Comparison of ENCODE assay signal across 15 mouse cellular contexts in genomic region chr6:120917975-120918374, GRCm38 (mm10).
"Had no signal": no experiment of that assay in that cellular context is flagged by ENCODE, and none has a peak within 500 bp of the region (broad histone marks: within the 10 kb centered on the region; RNA-seq: fewer than 3 reads in every experiment).

No protein-coding gene starts in this region.

- DNase-seq: kidney, postnatal 10 days; kidney, postnatal 4 days; liver; lung, adult 2 months; lung, postnatal 4 days; right cerebral cortex, postnatal 14 days; thymus, adult 2 months; thymus, postnatal 25 days had no signal

- H3K27ac ChIP-seq: layer of hippocampus, adult 2 months; limb, embryonic 12.5 days; liver, embryonic 14.5 days; midbrain, embryonic 15.5 days; neural tube, embryonic 12.5 days; stomach, embryonic 15.5 days had no signal

- H3K4me3 ChIP-seq: limb, embryonic 12.5 days; midbrain, embryonic 15.5 days; neural tube, embryonic 12.5 days had no signal

- ATAC-seq: lung, postnatal 0 days; midbrain, embryonic 15.5 days had no signal
